Mouse (Mus musculus) spleen, adult 2 months (tissue): ENCODE measurements around the gene Grin1.

Experiments
- CTCF ChIP-seq: fragments of 200-500 bp; IDR thresholded peaks from 2 replicates; pipeline ENCODE4 v1.5.1; 2011; ENCODE audit warnings: mild to moderate bottlenecking, inconsistent platforms; ENCODE audit not compliant: insufficient read depth, insufficient read length, insufficient replicate concordance; ENCODE audit errors: extremely low read depth
- POLR2A ChIP-seq: fragments of 200-500 bp; IDR thresholded peaks from 2 replicates; pipeline ENCODE4 v1.6.1; 2011; ENCODE audit warnings: low read depth, low read length, inconsistent platforms

GRCm38 (mm10) chr2:25242101-25242506, 76.9 kb downstream of the Grin1 start, which contains the start of the genes Rnf208 and Cysrt1:
- TF ChIP-seq CTCF (no peak), POLR2A (no peak)
